ENCODE assay signal across 28 mouse cellular contexts in the genomic region with DNA sequence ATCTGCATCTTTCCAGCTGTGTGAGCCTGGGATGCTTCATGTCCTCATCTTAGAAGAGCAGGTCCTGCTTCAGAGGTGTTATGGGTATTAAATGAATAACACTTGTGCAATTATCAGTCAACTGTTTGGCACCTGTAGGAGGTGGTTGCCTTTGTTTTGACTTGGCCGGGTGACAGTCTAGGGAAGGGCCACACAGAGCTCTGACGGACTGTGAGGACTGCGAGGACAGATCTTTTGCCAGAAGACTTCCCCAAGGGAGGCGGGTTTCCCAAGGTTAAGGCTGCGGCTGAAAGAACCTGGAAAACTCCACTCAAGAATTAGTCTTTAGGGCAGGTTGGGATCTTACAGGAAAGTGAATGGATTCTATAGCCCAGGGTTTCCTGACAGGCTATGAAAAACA.
DNase-seq lines count a peak whose midpoint lies in the region; ATAC-seq lines count a peak whose summit lies in the region.
"Had no signal": no experiment of that assay in that cellular context is flagged by ENCODE, and none has a peak within 500 bp of the region (broad histone marks: within the 10 kb centered on the region; RNA-seq: fewer than 3 reads in every experiment).

No protein-coding gene starts in this region.

- H3K4me3 ChIP-seq in intestine, embryonic 14.5 days (ENCODE audit: low read depth, low read length): no peak overlapping the region
- no peak overlapping the region for H3K4me3 ChIP-seq in intestine, embryonic 15.5 days (replicated peaks)
- H3K4me3 ChIP-seq: embryonic facial prominence, embryonic 13.5 days; embryonic facial prominence, embryonic 15.5 days; erythroblast, embryonic 14.5 days; forebrain, embryonic 10.5 days; forebrain, embryonic 12.5 days had no signal

- DNase-seq in adrenal gland, adult 2 months: peak; percentile 58
- no peak for DNase-seq in adrenal gland, adult 18-20 months (ENCODE audit: low spot score in 2 of 2)
- DNase-seq in intestine, embryonic 14.5 days (ENCODE audit: low spot score): peak; percentile 25
- peak; percentile 80 for DNase-seq in adrenal gland, postnatal 14 days
- DNase-seq in adrenal gland, postnatal 36 days: peak; percentile 31 to 55
- DNase-seq in lung, postnatal 10 days: no peak
- no peak for DNase-seq in retina, postnatal 1 day
- DNase-seq: B cell, adult 2 months; cerebellum, adult 11 months; cerebellum, adult 18-20 months; cerebellum, adult 8-10 months; cerebellum, adult 9-11 months; cerebellum, postnatal 14 days; cerebellum, postnatal 36 days; embryo, embryonic 11 days had no signal

- no peaks in the 10 kb centered on the region for H3K27me3 ChIP-seq in intestine, embryonic 14.5 days (replicated peaks; ENCODE audit: control insufficient read depth, insufficient read depth, low read length)
- no peaks in the 10 kb centered on the region for H3K27me3 ChIP-seq in intestine, embryonic 15.5 days (replicated peaks)
- H3K27me3 ChIP-seq: CH12.LX; embryonic facial prominence, embryonic 13.5 days; embryonic facial prominence, embryonic 15.5 days; forebrain, embryonic 12.5 days; Patski had no signal

- H3K27ac ChIP-seq in intestine, embryonic 14.5 days (ENCODE audit: low read depth): no peak overlapping the region
- no peak overlapping the region for H3K27ac ChIP-seq in intestine, embryonic 15.5 days
- H3K27ac ChIP-seq: embryonic facial prominence, embryonic 13.5 days; embryonic facial prominence, embryonic 15.5 days; forebrain, embryonic 10.5 days; forebrain, embryonic 12.5 days had no signal

- H3K9me3 ChIP-seq in intestine, embryonic 14.5 days (ENCODE audit: control insufficient read depth, low read length): no peaks in the 10 kb centered on the region
- H3K9me3 ChIP-seq in intestine, embryonic 15.5 days: no peaks in the 10 kb centered on the region
- H3K9me3 ChIP-seq: embryonic facial prominence, embryonic 13.5 days; embryonic facial prominence, embryonic 15.5 days; forebrain, embryonic 10.5 days; forebrain, embryonic 12.5 days; G1E had no signal

- 74% methylated on average over 5 of the region's 5 CpGs for WGBS in intestine, embryonic 14.5 days
- 75% methylated on average over 5 of the region's 5 CpGs for WGBS in intestine, embryonic 15.5 days

- no peaks in the 10 kb centered on the region for H3K4me1 ChIP-seq in intestine, embryonic 14.5 days (replicated peaks; ENCODE audit: control insufficient read depth, insufficient read depth, low read length)
- no peaks in the 10 kb centered on the region for H3K4me1 ChIP-seq in intestine, embryonic 15.5 days (replicated peaks)
- H3K4me1 ChIP-seq: embryonic facial prominence, embryonic 15.5 days had no signal

- no peak for ATAC-seq in intestine, embryonic 14.5 days (replicated peaks; ENCODE audit: low FRiP score, low TSS enrichment, low read depth)
- no peak for ATAC-seq in intestine, embryonic 15.5 days
- ATAC-seq: activated CD4-positive, CD25-positive, alpha-beta regulatory T cell, adult 4 months; CD4-positive, CD25-positive, alpha-beta regulatory T cell, adult 4 months; forebrain, embryonic 14.5 days; forebrain, embryonic 16.5 days; Patski had no signal

- H3K36me3 ChIP-seq in intestine, embryonic 14.5 days (ENCODE audit: control insufficient read depth, insufficient read depth, low read length): no peaks in the 10 kb centered on the region
- H3K36me3 ChIP-seq in intestine, embryonic 15.5 days: no peaks in the 10 kb centered on the region
- H3K36me3 ChIP-seq: embryonic facial prominence, embryonic 13.5 days; embryonic facial prominence, embryonic 15.5 days; forebrain, embryonic 10.5 days; forebrain, embryonic 12.5 days; G1E had no signal

- no peak overlapping the region for H3K9ac ChIP-seq in intestine, embryonic 14.5 days (ENCODE audit: low read length)
- H3K9ac ChIP-seq in intestine, embryonic 15.5 days: no peak overlapping the region
- H3K9ac ChIP-seq: embryonic facial prominence, embryonic 13.5 days; embryonic facial prominence, embryonic 15.5 days; forebrain, embryonic 12.5 days had no signal

- H3K4me2 ChIP-seq in intestine, embryonic 14.5 days (ENCODE audit: low read length): no peak overlapping the region
- H3K4me2 ChIP-seq in intestine, embryonic 15.5 days (replicated peaks): no peak overlapping the region
- H3K4me2 ChIP-seq: embryonic facial prominence, embryonic 13.5 days; embryonic facial prominence, embryonic 15.5 days; forebrain, embryonic 12.5 days had no signal

Comparison
In these comparisons a context has a peak if more than half of its experiments do, and no peak if none do; other contexts are left out.
1. DNase-seq: peak in adrenal gland, adult 2 months (single experiment), intestine, embryonic 14.5 days (single experiment), adrenal gland, postnatal 14 days (single experiment) and adrenal gland, postnatal 36 days (2 of 2); none in adrenal gland, adult 18-20 months (0 of 2), lung, postnatal 10 days (single experiment) and retina, postnatal 1 day (single experiment).